Mouse (Mus musculus) Patski (cell line): Measurements from ENCODE around the gene Ubac2. TPM values are rescaled to one million over a fixed set of nuclear protein-coding genes. Genes with fewer than 3 reads are reported as not detected.

Source experiments
- ATAC-seq: fragments of 100-300 bp; one replicate; pipeline ENCODE4 v1.8.0; 2021
- CTCF ChIA-PET: fragments of 350-600 bp; sonication (Branson Sonifier 250); formaldehyde crosslinking; loops from one replicate; lab custom pipeline; 2022; ENCODE audit warnings: inconsistent platforms; lab: Charles Lee
- POLR2A ChIA-PET: fragments of 350-600 bp; sonication (Branson Sonifier 250); formaldehyde crosslinking; loops from one replicate; lab custom pipeline; 2022; ENCODE audit warnings: antibody characterized with exemption, inconsistent platforms; lab: Charles Lee
- DNase-seq: peaks from one replicate; pipeline ENCODE4 v3.0.0-alpha.2; 2011; ENCODE audit warnings: low read depth, low spot score
- H3K27me3 ChIP-seq: fragments of 371-371 bp; one replicate; pipeline ENCODE4 v1.5.1; 2021
- CTCF ChIP-seq: fragments of 100-300 bp; IDR thresholded peaks from one replicate; pipeline ENCODE4 v1.5.1; 2021
- in situ Hi-C: fragments of 300-500 bp; cut with MboI; formaldehyde crosslinking; loops from 3 replicates; pipeline ENCODE4 v1.11.1; 2018; ENCODE audit warnings: low pct_unique_long_range_greater_than_20kb, mixed read lengths
- polyA plus RNA-seq: library from polyadenylated mRNA; unstranded; gene quantifications from one replicate; pipeline ENCODE4 v1.2.3, GENCODE M21; 2021

Ubac2 gene
- polyA plus RNA-seq, 1 experiment from 2014 or later: 46.7 TPM

DNA sequence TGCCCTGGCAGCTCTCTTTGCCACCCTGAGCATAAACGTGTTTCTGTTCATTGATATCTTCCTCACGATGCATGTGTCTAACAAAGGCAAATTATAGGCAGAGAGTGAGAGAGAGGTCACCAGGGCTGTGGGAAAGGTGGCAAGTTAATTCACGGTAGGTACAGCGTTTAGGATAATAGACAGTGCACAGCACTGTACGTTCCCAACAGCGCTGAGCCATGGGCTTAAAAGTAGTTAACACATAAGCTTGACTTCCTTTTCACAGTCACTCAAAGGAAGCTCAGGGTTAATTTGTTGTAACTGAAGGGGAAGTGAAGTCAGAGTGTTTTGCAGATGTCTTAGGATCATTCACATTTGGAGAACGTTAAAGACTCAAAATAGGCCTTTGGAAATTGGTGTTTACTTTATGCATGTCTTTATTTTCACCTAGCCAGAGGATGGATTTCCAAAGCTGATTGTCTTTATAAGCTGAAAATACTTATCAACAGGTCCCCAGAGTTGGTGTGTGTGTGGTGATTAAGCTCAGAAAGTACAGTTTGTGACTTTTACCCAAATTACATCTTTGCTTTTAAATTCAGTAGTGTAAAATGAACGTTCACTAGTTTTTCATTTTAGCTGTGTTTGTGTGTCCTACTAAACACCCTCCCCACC lies 28.0 kb downstream of the Ubac2 start:
- CTCF ChIA-PET: interaction anchor here (1.2 kb wide), 1 partner anchor 18 kb away, joined by 3 read pairs; no protein-coding TSS in a partner anchor
- no peaks in the 10 kb centered on the region for H3K27me3 ChIP-seq
- ATAC-seq: no peak
- no peak for TF ChIP-seq CTCF
- in situ Hi-C loops: no loop called here
- POLR2A ChIA-PET: no interaction called here
- DNase-seq: no peak

DNA sequence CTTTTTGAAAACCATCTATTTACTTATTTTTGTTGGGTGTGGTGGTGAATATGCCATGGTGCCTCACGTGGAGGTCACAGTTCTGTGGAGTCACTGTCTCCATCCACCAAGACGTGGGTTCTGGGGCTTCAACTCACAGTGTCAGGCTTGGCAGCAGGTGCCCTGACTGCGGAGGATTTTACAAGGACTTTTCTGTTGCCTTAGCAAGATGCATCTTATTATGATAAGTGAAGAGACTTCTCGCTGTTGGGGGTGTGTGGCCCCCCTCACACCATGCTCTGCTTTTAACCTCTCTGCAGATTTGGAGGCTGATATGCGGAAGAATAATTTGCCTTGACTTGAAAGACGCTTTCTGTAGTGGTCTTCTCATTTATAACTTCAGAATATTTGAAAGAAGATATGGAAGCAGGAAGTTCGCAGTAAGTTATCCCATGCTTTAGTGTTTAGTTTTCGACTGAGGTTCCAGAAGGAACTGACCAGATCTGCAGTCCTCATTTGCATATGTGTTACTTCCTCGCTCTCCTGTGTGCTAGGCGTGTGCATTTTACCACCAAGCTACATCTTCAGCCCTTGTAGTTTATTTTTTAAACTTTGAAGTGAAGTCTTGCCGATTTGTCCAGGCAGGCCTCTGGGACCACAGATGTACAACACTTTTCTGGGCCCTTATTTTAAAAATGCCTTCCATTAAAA lies 28.7 kb downstream of the Ubac2 start:
- DNase-seq: no peak
- no peak for TF ChIP-seq CTCF
- ChIA-PET CTCF (interaction anchor here (1.3 to 1.7 kb wide), 2 partner anchors 12 to 42 kb away, joined by 5 to 7 read pairs; no protein-coding TSS in a partner anchor), POLR2A (no interaction called here)
- no peak for ATAC-seq
- no peaks in the 10 kb centered on the region for H3K27me3 ChIP-seq
- in situ Hi-C loops: no loop called here

DNA sequence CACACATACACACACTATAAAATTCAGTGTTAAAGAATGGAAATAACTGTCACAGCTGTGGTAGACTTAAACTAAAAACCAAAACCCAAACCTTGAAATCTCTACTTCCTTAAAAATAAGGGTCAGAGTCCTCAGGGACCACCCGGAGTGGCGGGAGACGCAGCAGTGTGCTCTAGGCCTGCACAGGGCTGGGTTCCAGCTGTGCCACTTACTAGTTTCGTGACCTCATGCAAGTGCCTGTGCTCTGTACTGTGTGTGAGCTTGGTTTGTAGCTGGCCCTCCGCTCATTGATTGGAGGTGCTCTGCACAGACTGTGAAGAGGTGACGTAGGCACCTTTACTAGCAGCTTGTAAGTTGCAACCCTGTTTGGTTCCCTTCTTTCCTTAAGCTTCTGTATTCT lies 31.4 kb downstream of the Ubac2 start:
- TF ChIP-seq CTCF: no peak
- CTCF ChIA-PET: no interaction called here
- no peaks in the 10 kb centered on the region for H3K27me3 ChIP-seq
- in situ Hi-C loops: no loop called here
- DNase-seq (no peak), ATAC-seq (no peak)
- POLR2A ChIA-PET: no interaction called here

DNA sequence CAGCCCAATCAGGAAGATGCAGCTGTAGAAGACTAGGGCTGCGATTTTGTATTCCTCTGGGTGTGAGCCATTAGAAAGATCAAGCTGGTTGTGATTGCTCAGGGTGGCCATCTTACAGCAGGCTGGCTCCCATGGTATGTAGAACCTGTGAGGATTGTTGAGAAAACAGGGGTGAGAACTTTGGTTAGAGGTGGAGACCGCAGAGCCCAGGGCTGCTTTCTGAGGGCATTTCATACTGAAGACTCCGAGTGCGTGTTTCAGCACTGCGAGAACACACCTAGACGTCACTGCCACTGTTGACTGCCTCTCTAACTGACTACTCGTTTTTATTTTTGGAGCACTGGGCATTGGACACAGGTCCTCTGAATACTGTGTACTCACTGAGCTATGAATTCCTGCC lies 34.1 kb downstream of the Ubac2 start:
- DNase-seq (no peak), ATAC-seq (no peak)
- ChIA-PET CTCF (interaction anchor here (1.4 kb wide), 1 partner anchor 16 kb away, joined by 5 read pairs; no protein-coding TSS in a partner anchor), POLR2A (no interaction called here)
- TF ChIP-seq CTCF: no peak
- in situ Hi-C loops: no loop called here
- H3K27me3 ChIP-seq: no peaks in the 10 kb centered on the region

DNA sequence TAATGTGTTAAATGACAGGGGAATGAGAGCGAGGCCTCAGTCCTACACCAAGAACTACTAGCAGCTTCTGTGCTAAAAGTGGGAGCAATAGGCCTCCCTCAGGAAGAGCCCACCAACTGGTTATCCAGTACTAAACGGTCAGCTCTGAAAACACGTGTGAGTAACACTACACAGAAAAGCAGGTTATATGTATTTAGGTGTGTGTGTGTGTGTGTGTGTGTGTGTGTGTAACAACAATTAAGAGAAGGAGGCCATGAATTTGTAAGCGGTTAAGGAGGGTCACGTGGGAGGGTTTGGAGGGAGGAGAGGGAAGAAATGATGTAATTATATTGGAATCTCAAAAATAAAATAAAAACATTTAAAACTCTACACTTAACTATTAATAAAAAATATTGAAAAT lies 36.7 kb downstream of the Ubac2 start:
- no peak for ATAC-seq
- CTCF ChIA-PET: no interaction called here
- POLR2A ChIA-PET: interaction anchor here (0.5 kb wide), 1 partner anchor 36 kb away, joined by 3 read pairs; no protein-coding TSS in a partner anchor
- no peak for TF ChIP-seq CTCF
- no peak for DNase-seq
- no peaks in the 10 kb centered on the region for H3K27me3 ChIP-seq
- in situ Hi-C loops: no loop called here

DNA sequence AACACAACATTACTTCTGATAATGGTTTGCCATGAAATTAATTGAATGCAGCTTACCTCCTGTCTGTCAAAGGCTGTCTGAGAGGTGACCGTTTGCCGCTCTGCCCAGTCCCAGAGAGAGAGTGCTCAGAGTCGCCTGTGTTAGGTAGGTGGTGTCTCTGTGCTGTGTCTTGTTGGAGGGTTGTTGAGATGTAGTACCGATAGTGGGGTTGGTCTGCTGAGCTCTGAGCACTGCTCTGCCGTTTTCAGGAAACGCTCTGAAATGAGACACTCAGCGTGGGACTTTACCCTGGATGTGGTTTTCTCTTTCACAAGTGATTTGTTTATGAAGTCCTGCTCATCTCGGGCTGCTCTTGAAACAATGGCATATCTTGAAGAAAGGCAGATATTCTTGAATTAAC lies 37.2 kb downstream of the Ubac2 start, which contains the start of gene Gpr18:
TSS of gene Gpr18 (minus strand) at position 161 of the 400 bp plus-strand sequence.
- ChIA-PET CTCF (no interaction called here), POLR2A (interaction anchor here (0.5 kb wide), 1 partner anchor 37 kb away, joined by 3 read pairs; no protein-coding TSS in a partner anchor)
- no peak for ATAC-seq
- TF ChIP-seq CTCF: no peak
- no peaks in the 10 kb centered on the region for H3K27me3 ChIP-seq
- in situ Hi-C loops: no loop called here
- no peak for DNase-seq

DNA sequence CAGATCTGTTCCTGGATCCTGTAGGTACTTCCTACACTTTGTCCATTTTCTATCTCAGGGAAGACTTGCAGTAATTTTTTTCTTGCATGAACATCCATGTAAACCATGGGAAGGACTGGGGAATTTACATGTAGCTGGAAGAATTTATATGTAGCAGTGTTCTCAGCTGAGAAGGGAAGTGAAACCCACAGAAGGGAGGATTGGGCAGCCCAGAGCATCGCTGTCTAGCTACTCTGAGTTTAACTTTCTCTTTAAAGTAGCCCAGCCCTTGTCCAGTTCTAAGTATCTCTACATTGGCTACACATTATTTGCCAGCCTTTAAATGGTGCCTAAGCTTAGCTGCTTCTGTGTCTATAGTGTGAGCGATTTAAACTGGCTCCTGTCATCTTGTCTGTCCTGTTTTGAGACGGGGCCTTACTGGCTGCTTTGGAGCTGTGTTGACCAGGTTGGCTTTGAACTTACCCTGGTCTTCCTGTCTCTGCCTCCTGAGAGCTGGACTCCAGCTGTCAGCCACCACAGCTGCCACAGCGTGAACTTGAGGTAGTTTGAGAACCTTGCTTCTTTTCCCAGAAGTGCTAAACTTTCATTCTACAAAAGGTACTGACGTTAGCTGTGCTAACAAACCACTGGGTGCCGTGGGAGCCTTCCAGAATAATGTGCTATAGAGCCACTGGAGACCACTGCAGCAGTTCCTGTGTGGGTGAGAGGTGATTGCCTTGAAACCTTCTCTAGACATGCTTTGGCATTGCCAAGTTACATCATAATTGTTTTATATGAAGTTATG lies 38.1 kb downstream of the Ubac2 start:
- no peak for ATAC-seq
- DNase-seq: no peak
- in situ Hi-C loops: no loop called here
- no peaks in the 10 kb centered on the region for H3K27me3 ChIP-seq
- ChIA-PET POLR2A (no interaction called here), CTCF (interaction anchor here (1.1 kb wide), 1 partner anchor 52 kb away, joined by 3 read pairs; no protein-coding TSS in a partner anchor)
- TF ChIP-seq CTCF: no peak

DNA sequence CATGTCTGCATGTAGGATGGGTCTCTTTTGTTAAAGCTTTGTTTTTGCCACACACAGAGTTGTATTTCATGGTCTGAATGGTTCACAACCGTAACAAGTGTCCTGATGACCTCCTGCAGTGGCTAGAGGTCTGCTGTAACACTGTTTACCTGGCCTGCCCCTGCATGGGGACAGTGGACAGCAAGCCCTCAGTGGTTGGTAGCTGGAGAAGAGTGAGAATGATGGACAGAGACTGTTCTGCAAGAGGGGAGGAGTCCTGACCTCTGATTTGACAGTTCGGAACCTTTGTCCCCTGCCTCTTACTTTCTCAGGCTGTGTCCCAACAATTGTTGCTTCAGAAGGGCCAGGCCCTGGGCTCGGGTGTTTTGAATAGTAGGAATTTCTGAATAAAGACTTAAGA lies 39.8 kb downstream of the Ubac2 start:
- CTCF ChIA-PET: interaction anchor here (2.3 kb wide), 1 partner anchor 10 kb away, joined by 7 read pairs; no protein-coding TSS in a partner anchor
- no peaks in the 10 kb centered on the region for H3K27me3 ChIP-seq
- in situ Hi-C loops: no loop called here
- ATAC-seq: no peak
- no peak for TF ChIP-seq CTCF
- DNase-seq: no peak
- POLR2A ChIA-PET: no interaction called here

DNA sequence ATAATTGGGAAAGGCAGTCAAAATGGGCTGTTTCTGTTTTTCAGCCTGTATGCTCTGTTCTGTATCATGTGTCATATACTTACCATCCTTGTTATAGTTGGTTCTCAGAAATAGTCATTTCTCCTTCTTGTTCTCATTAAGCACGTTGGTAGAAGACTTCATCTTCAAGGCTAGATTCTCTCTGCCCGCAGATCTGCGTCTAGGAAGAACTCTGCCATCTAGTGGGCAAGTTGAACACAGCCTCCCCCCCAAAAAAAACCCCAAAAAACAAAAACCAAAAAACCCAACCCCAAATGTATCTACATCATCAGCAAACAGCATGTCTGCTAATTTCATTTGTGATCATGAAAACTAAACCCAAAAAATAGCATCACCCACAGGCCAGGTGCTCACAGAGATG lies 41.3 kb downstream of the Ubac2 start:
- TF ChIP-seq CTCF: peak; percentile 65
- DNase-seq (no peak), ATAC-seq (no peak)
- CTCF ChIA-PET: interaction anchor here (1.0 to 2.3 kb wide), 3 partner anchors 11 to 55 kb away, joined by 3 to 7 read pairs (median 7); no protein-coding TSS in a partner anchor
- POLR2A ChIA-PET: no interaction called here
- in situ Hi-C loops: no loop called here
- H3K27me3 ChIP-seq: no peaks in the 10 kb centered on the region

DNA sequence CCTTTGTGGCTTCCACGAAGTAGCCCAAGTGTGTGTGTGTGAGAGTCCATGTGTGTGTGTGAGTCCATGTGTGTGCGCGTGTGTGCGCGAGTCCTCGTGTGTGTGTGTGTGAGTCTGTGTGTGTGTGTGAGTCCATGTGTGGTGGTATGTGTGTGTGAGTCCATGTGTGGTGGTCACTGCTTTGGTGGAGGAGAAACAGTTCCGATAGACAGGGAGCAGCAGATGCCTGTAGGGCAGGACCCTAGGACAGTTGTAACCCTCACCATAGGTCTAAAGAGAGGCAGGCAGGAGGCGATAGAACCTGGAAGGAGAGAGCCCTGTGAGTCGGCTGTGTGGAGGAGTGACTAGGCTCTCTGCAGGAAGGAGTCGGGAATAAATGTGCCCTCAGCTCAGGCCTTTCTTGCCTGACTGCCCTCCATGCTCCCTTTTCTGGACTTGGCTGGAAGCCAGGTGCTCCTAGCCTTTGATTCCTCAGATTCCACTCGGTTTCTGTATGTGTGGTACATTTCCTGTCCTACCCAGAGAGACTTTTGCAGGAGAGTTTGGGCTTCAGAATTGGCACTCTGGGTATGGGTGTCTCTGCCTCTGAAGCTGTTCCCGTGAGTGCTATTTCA lies 42.2 kb downstream of the Ubac2 start:
- CTCF ChIA-PET: interaction anchor here (1.0 to 2.3 kb wide), 3 partner anchors 12 to 56 kb away, joined by 3 to 7 read pairs (median 7); no protein-coding TSS in a partner anchor
- no peak for TF ChIP-seq CTCF
- POLR2A ChIA-PET: no interaction called here
- H3K27me3 ChIP-seq: no peaks in the 10 kb centered on the region
- in situ Hi-C loops: no loop called here
- DNase-seq (peak; percentile 17), ATAC-seq (peak; percentile 37)
